Mouse (Mus musculus): Measurements from ENCODE around the gene Vegfd.

Vegfd gene

DNA sequence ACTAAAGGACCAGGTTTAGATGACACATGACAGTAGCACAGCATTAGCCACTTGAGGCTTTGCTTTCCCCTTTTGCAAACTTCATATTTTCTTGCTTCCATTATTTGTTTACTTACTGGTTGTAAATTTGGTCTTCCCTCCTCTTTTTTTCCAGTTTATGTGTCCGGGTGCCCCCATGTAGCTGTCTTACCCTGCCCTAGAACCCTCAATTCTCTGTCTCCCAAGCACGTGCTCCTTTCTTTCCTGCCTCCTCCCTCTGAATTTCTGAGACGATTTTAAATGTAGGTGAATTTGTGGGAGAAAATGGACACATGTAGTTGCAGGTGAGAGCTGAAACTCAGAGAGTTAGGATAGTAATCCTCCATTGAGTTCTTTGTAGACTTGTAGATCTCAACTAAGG lies 47.3 kb downstream of the Vegfd start:
- no peak for DNase-seq

DNA sequence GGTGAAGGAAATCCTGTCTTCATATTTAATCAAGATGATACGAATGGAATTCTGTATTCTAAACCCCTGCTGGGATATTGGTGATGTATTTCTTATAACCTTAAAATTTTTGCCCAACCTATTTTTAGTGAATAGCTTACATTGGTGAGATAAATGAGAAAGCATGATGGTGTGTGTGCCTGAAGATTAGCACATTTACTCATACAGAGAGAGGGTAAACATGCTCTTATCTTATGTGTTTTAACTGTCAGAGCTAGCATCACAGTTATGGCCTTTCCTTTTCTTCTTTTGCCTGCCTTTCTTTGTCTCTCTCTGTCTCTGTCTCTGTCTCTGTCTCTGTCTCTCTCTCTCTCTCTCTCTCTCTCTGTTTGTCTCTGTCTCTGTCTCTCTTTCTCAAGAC lies 51.6 kb downstream of the Vegfd start:
- DNase-seq, result no peak

- DNase-seq, result no peak
Observed at GRCm38 (mm10) chrX:164427295-164427694, 54.1 kb downstream of the Vegfd start.

DNA sequence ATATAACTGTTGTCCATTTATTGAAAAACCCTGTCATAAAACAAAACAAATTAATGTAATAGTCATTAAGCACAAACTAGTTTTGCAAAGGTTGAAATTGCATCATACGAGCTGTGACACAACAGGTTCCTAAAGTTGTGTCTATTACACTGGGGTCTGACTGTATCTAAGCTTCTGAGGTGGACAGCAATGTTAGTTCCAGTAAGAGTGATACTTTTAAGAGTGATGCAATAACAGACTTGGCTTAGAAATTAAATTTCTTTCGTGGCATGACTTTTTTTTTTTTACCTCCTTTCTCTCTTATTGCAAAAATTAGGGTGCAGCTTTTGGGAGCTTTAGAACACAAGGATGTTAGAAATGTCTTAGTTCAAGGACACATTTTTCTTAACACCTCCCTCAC lies 55.0 kb downstream of the Vegfd start:
- DNase-seq, result no peak

GRCm38 (mm10) chrX:164430621-164431020 lies 57.4 kb downstream of the Vegfd start:
- DNase-seq, result no peak

- DNase-seq, result no peak
Observed at GRCm38 (mm10) chrX:164431133-164431532, 58.0 kb downstream of the Vegfd start.

GRCm38 (mm10) chrX:164431541-164431940 lies 58.4 kb downstream of the Vegfd start:
- no peak for DNase-seq

DNA sequence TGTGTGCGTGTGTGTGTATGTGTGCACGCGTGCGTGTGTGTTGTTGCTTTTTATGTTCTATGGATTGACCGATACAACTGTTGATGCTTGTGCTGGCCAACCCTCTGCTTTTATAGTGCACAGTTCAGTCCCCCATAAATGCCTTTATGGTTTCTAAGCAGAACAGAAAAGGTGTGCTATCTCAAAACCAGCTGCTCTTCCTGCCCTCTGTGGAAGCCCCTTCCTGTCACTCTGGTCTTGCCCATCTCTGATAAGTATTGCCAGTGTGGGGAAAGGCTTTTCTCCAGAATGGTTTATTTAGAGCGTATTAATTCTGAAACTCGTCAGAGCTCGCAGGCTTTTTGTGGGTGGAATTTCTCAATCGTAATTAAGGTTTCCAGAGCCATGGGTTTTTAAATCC lies 59.5 kb downstream of the Vegfd start:
- DNase-seq, result no peak

DNA sequence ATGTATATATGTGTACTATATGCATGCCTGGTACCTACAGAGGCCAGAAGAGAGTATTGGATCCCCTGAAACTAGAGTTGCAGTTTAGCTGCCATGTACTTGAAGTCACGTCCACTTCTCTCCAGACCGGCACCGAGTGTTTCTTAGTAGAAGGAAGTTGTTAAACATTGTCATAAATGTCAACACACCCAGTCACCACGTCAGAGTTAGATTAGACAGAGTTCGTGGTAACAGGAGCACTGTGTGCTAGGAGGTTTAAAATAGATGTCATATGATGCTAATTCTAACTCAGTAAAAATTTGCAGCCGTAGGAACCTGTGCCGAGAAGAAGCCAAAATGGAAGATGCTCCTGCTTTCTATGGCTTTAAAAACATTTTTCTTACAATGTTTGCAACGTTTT lies 63.5 kb downstream of the Vegfd start, which contains the start of gene Asb11:
Gene Asb11, plus strand, starts transcription at position 286 of the 400 bp plus-strand sequence.
- no peak for DNase-seq

DNA sequence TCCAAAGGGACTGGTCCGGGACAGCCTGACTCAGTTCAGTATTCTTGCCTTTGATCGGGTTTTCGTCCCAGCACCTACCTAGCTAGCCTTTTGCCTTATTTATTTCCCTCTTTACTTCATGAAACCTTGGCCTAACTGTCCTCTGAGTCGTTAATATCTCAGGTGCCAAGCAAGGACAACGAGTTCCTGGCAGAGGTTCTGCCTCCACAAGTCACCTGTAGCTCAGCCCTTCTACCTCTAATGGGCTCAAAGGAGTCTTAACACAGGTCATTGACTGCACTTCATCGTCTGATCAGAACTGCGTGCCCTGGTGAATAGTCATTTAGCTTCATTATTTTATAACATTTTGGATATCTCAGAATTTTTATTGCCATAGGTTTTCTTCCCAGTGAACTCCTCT lies 66.3 kb downstream of the Vegfd start:
- DNase-seq, result no peak

DNA sequence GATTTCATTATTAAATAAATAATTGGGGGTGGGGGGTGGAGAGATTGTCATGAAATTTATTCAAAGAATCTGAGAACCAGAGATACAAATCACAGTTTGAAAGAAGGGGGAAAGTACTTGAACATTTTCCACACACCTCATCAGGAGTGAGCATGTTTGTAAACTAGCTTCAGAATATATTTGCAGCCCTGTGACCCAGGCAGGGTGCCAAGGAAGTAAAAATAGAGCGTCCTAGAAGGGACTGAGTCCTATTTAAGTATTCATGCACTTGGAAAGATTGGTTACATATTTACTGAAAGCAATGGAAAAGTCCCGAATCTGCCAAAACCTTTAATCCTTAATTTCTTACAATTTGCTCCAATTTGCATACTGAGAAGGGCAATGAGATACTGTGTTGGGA lies 67.0 kb downstream of the Vegfd start:
- DNase-seq, result no peak

DNA sequence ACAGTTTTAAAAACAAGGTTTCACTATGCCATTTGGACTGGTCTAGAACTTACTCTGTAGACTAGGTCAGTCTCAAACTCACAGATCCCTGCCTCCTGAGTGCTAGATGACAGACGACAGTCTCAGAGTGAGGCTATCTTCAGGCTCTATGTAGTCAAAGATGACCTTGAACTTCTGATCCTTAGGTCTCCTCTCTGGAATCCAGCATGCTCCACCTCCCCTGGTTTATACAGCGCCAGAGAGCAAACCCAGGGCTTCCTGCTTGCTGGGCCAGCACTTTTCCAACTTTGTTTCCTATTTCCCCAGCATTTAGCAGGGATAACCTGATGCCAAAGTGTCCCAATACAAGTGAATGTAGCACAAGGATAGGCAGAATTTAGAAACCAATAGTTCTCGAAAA lies 67.5 kb downstream of the Vegfd start:
- DNase-seq, result no peak

- DNase-seq, result no peak
Observed at GRCm38 (mm10) chrX:164441306-164441705, 68.1 kb downstream of the Vegfd start.

GRCm38 (mm10) chrX:164445601-164446000 lies 72.4 kb downstream of the Vegfd start:
- no peak for DNase-seq

- no peak for DNase-seq
Observed at GRCm38 (mm10) chrX:164446106-164446551, 73.0 kb downstream of the Vegfd start.

DNA sequence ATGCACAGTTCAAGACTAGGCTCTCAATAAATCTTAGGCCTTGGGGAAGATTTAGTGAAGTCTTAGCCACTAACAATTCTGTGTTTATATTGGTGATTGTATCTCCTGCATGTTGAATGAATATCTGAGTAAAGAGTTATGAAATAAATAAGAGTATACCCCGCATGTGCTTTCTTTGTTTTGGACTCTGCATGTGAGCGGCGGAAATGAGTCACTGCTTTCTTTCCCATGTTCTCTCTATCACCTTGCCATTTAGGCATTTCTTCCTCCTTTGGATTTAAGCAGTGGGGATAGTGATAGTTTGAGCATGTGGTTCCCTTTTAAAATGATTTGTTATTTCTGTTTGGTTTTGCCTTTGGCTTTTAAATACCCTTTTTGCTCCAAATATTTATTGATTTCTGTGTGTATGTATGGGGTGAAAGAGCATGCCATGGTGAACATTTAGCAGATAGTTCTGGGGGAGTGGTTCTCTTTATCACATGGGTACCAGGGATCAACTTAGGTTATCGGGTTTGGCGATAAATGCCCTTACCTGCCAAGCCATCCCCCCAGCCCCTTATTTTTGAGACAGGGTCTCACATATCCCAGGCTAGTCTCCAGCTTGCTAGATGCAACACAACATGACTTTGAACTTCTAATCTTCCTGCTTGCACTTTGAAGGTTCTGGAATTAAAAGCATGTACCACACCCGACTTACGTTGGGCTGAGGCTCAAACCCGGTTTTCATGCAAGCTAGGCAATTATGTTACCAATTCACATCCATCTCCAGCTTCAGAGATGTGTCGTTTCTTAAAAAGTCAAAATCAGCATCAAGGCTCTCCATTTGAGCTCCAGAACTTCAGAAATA lies 73.9 kb downstream of the Vegfd start:
- DNase-seq, result no peak

DNA sequence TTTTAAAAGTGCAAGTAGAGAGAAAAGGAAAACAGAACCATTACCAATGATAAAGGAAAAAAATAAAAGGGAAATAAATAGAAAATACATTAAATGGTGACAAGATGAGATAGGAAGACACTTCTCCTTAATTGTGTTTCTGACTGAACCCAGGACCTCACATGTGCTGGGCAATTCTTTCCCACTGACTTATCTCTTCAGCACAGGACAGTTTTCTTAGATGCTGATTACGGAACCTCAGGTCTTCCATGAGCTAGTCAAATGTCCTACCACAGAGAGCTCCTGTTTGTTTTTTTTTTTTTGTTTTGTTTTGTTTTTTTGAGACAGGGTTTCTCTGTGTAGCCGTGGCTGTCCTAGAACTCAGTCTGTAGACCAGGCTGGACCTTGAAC lies 74.5 kb downstream of the Vegfd start:
- no peak for DNase-seq

DNA sequence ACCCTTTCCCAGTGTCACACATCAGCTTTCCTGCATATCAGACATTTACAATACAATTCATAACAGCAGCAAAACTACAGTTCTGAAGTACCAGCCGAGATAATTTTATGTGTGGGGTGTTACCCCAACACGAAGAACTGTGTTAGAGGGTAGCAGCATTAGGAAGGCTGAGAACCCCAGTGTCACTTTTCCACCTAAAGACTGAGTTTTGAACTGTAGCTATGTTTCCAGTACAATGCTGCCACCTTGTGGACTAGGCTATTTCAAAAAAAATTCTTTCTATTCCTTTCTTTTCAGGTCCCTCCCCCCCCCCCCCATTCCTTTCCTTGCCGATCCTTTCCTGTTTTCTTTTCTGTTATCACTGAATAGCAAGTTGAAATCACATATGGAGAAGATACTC lies 76.0 kb downstream of the Vegfd start:
- DNase-seq, result no peak
